Mouse (Mus musculus): ENCODE measurements around the gene Ccdc88b. TPM values are rescaled to one million over a fixed set of nuclear protein-coding genes. Genes with fewer than 3 reads are reported as not detected.

Ccdc88b gene
- polyA plus RNA-seq, 1 experiment from 2014 or later, result 0.51 TPM

DNA sequence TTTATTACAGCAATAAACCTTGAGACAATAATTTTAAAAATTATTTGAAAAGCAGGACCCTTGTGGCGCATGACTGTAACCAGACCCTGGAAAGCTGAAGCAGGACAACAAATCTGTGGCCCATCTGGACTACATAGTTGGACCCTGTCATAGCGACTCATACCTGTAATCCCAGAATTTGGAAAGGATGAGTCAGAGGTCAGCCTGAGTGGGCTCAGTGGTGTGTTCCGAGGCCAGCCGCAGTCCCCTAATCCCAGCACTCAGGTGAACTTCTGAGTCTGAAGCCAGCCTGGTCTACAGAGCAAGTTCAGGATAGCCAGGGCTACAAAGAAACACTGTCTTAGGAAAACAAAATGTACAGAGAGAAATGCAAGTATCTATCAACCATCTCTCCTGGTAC, 3.4 kb upstream of the Ccdc88b start:
- no peaks in the 10 kb centered on the region for H3K36me3 ChIP-seq (ENCODE audit: control insufficient read depth, insufficient read depth, low read length)
- H3K9me3 ChIP-seq (ENCODE audit: control insufficient read depth, low read length), result no peaks in the 10 kb centered on the region
- ATAC-seq (ENCODE audit: low FRiP score, low TSS enrichment), result no peak
- H3K27me3 ChIP-seq (ENCODE audit: control insufficient read depth, insufficient read depth, low read length), result no peaks in the 10 kb centered on the region
- 80% methylated on average over 4 of the region's 4 CpGs for WGBS
- H3K4me2 ChIP-seq (replicated peaks; ENCODE audit: low read depth, low read length), result no peak overlapping the region
- H3K9ac ChIP-seq (ENCODE audit: low read depth, low read length), result no peak overlapping the region
- no peak overlapping the region for H3K4me3 ChIP-seq (ENCODE audit: low read length)
- H3K27ac ChIP-seq (ENCODE audit: low read depth, low read length), result no peak overlapping the region
- no peaks in the 10 kb centered on the region for H3K4me1 ChIP-seq (ENCODE audit: control insufficient read depth, insufficient read depth, low read length)

DNA sequence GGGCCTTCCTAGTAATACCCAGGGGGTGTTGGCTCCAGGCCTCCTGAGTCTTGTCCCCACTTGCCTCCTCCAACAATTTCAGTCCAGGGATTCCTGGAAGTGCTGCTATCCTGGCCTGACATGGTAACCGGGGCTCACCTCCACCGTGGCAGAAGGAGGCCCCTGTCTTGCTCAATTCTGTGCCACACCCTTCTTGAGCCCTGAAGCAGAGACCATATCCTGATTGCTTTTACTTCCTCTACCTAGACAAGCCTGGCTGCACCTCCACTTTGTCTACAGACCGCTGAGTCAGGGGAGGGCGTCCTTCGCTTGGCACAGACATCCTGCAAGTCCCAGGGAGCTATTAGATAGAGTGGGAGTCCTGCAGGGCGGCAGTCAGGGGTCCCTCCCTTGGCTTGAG, 2.7 kb upstream of the Ccdc88b start:
- H3K4me3 ChIP-seq (ENCODE audit: low read length), result no peak overlapping the region
- H3K4me2 ChIP-seq (replicated peaks; ENCODE audit: low read depth, low read length), result no peak overlapping the region
- no peaks in the 10 kb centered on the region for H3K9me3 ChIP-seq (ENCODE audit: control insufficient read depth, low read length)
- WGBS, result 64% methylated on average over 6 of the region's 6 CpGs
- no peak for ATAC-seq (ENCODE audit: low FRiP score, low TSS enrichment)
- no peaks in the 10 kb centered on the region for H3K27me3 ChIP-seq (ENCODE audit: control insufficient read depth, insufficient read depth, low read length)
- H3K4me1 ChIP-seq (ENCODE audit: control insufficient read depth, insufficient read depth, low read length), result peaks cover 1% of the 10 kb centered on the region; the same call in 1 of the 2 replicates
- no peak overlapping the region for H3K27ac ChIP-seq (ENCODE audit: low read depth, low read length)
- no peaks in the 10 kb centered on the region for H3K36me3 ChIP-seq (ENCODE audit: control insufficient read depth, insufficient read depth, low read length)
- no peak overlapping the region for H3K9ac ChIP-seq (ENCODE audit: low read depth, low read length)

DNA sequence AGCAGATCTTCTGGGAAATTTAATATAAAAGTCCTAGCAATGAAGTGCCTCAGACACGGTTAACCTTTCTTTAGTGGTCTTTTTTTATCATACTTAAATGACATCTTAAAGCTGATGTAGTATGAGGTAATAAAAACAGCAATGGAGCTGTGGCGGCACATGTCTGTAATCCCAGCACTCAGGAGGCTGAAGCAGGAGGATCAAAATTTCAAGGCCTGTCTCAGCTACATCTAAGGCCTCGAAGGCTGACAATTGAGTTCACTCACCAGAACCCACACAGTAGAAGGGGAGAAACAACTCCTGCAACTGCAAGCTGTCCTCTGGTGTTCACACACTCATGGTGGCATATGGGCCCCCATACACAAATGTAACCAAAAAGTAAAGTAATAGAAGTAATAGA, 2.0 kb upstream of the Ccdc88b start:
- 88% methylated on average over 3 of the region's 3 CpGs for WGBS
- Histone ChIP-seq H3K4me1 (ENCODE audit: control insufficient read depth, insufficient read depth, low read length) (peaks cover 8% of the 10 kb centered on the region; the same call in 1 of the 2 replicates), H3K27me3 (ENCODE audit: control insufficient read depth, insufficient read depth, low read length) (no peaks in the 10 kb centered on the region), H3K4me2 (replicated peaks; ENCODE audit: low read depth, low read length) (no peak overlapping the region), H3K36me3 (ENCODE audit: control insufficient read depth, insufficient read depth, low read length) (no peaks in the 10 kb centered on the region), H3K4me3 (ENCODE audit: low read length) (no peak overlapping the region), H3K9me3 (ENCODE audit: control insufficient read depth, low read length) (no peaks in the 10 kb centered on the region), H3K27ac (ENCODE audit: low read depth, low read length) (no peak overlapping the region), H3K9ac (ENCODE audit: low read depth, low read length) (no peak overlapping the region)
- no peak for ATAC-seq (ENCODE audit: low FRiP score, low TSS enrichment)

DNA sequence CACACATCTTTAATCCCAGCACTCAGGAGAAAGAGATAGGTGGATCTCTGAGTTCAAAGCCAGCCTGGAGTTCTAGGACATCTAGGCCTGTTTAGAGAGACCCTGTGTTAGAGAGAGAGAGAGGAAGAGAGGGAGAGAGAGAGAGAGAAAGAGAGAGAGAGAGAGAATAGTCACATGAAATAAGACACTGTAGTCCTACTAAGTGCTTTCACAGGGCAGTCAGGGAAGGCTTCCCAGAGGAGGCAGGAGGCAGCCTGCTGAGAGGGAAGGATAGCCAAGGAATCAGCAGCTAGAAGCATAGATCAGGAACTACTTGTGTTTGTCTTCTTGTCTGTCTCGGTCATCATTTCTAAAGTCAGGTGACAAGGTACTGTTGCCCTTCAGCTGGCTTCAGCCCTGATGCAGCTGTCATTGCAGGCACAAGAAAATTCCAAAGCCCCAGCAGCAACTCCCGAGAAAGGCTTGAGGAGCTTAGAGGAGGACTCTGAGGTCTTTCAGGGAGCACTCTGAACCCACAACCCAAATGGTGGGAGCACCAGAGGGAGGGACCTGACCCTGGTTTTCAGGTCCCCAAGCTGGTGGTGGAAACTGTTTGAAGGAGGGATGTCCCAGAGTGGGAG, 1.1 kb upstream of the Ccdc88b start:
- peaks cover 8% of the 10 kb centered on the region; the same call in 1 of the 2 replicates for H3K4me1 ChIP-seq (ENCODE audit: control insufficient read depth, insufficient read depth, low read length)
- peaks cover 3% of the 10 kb centered on the region; the same call in 1 of the 2 replicates for H3K27me3 ChIP-seq (ENCODE audit: control insufficient read depth, insufficient read depth, low read length)
- no peak overlapping the region for H3K4me3 ChIP-seq (ENCODE audit: low read length)
- no peaks in the 10 kb centered on the region for H3K9me3 ChIP-seq (ENCODE audit: control insufficient read depth, low read length)
- no peak overlapping the region for H3K9ac ChIP-seq (ENCODE audit: low read depth, low read length)
- H3K4me2 ChIP-seq (replicated peaks; ENCODE audit: low read depth, low read length), result no peak overlapping the region
- H3K27ac ChIP-seq (ENCODE audit: low read depth, low read length), result no peak overlapping the region
- no peaks in the 10 kb centered on the region for H3K36me3 ChIP-seq (ENCODE audit: control insufficient read depth, insufficient read depth, low read length)
- no peak for ATAC-seq (ENCODE audit: low FRiP score, low TSS enrichment)
- 84% methylated on average over 2 of the region's 2 CpGs for WGBS

DNA sequence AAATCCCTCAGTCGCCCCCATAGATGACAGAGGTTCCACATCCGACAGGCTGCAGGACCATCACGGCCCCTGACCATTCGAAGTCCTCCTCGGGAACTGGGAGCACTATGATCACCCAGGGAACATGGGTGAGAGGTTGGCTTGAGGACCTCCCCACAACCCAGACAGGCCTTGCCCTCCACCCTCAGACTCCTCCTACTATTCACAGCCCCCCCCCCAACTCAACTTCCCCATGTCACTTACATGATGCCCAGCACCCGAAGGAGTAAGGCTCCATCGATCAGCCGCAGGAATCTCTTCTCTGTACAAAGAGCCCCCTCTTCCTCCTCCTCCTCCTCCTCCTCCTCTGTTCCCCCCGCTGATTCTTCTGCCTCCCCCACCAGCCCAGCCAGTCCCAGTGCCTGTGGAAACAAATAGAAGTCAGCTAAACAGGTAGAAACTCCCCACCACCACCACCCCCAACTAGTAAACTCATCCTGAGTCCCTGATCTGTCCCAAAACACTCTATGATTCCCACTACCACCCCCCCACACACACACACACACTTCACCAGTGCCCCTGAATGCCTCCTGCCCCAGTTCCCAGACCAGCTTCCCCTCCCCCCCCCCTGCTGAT, 513 bp downstream of the Ccdc88b start:
- no peak overlapping the region for H3K4me2 ChIP-seq (replicated peaks; ENCODE audit: low read depth, low read length)
- H3K36me3 ChIP-seq (ENCODE audit: control insufficient read depth, insufficient read depth, low read length), result no peaks in the 10 kb centered on the region
- H3K27me3 ChIP-seq (ENCODE audit: control insufficient read depth, insufficient read depth, low read length), result peaks cover 3% of the 10 kb centered on the region; the same call in 1 of the 2 replicates
- ATAC-seq (ENCODE audit: low FRiP score, low TSS enrichment), result no peak
- H3K27ac ChIP-seq (ENCODE audit: low read depth, low read length), result no peak overlapping the region
- H3K4me1 ChIP-seq (ENCODE audit: control insufficient read depth, insufficient read depth, low read length), result peaks cover 8% of the 10 kb centered on the region; the same call in 1 of the 2 replicates
- H3K9me3 ChIP-seq (ENCODE audit: control insufficient read depth, low read length), result no peaks in the 10 kb centered on the region
- H3K4me3 ChIP-seq (ENCODE audit: low read length), result no peak overlapping the region
- no peak overlapping the region for H3K9ac ChIP-seq (ENCODE audit: low read depth, low read length)
- 70% methylated on average over 9 of the region's 9 CpGs for WGBS

DNA sequence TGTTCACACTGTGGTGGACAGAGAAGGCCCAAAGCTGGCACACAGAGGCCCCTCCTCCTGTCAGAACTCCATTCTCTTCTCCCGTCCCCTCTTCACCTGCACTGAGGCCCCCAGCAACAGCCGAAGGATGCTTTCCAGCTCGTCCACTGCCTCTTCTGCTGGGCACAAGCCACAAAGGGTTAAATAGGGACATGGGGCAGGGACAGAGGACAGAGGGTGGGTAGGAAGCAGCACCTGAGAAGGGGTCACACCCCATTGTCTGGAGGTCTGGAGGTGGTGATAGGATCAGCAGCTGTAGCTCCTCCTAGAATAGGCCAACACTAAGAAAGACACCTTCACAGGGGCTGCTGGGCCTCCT, 1.0 kb downstream of the Ccdc88b start:
- H3K27me3 ChIP-seq (ENCODE audit: control insufficient read depth, insufficient read depth, low read length), result peaks cover 3% of the 10 kb centered on the region; the same call in 1 of the 2 replicates
- no peak for ATAC-seq (ENCODE audit: low FRiP score, low TSS enrichment)
- H3K4me1 ChIP-seq (ENCODE audit: control insufficient read depth, insufficient read depth, low read length), result peaks cover 8% of the 10 kb centered on the region; the same call in 1 of the 2 replicates
- no peaks in the 10 kb centered on the region for H3K9me3 ChIP-seq (ENCODE audit: control insufficient read depth, low read length)
- H3K36me3 ChIP-seq (ENCODE audit: control insufficient read depth, insufficient read depth, low read length), result no peaks in the 10 kb centered on the region
- WGBS, result 56% methylated on average over 3 of the region's 3 CpGs
- H3K9ac ChIP-seq (ENCODE audit: low read depth, low read length), result no peak overlapping the region
- H3K4me2 ChIP-seq (replicated peaks; ENCODE audit: low read depth, low read length), result no peak overlapping the region
- H3K4me3 ChIP-seq (ENCODE audit: low read length), result no peak overlapping the region
- no peak overlapping the region for H3K27ac ChIP-seq (ENCODE audit: low read depth, low read length)

DNA sequence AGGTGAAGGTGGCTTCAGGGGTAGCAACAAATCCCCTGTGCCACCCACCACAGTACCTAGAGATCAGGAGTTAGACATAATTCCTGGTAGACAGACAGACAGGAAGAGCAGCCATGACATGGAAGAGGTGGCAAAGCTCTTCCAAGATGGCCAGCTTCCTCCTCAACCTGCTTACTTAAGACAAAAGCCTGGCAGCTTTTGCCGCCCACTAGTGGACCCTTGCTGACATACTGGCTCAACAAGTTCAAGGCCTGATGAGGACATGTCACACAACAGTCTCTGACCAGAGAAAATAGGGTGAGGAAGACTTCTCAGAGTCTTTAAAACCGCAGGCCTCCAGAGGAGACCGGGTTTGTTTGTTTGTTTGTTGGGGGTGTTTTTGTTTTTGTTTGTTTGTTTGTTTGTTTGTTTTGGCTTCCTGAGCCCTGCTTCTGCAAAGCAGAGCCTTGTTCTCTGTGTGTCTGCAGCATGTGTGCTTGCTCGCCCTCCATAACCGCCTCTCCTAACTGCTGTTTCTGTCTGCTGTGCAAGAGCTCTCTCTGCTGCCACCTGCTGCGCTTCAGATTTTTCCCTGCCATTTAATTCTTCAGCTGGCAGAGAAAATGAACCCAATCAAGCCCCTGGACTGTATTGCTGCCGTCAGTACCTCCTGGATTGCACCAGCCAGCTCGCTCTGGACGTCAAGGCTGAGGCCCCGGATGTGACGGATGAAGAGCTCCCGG, 1.6 kb downstream of the Ccdc88b start:
- H3K27me3 ChIP-seq (ENCODE audit: control insufficient read depth, insufficient read depth, low read length), result peaks cover 3% of the 10 kb centered on the region; the same call in 1 of the 2 replicates

DNA sequence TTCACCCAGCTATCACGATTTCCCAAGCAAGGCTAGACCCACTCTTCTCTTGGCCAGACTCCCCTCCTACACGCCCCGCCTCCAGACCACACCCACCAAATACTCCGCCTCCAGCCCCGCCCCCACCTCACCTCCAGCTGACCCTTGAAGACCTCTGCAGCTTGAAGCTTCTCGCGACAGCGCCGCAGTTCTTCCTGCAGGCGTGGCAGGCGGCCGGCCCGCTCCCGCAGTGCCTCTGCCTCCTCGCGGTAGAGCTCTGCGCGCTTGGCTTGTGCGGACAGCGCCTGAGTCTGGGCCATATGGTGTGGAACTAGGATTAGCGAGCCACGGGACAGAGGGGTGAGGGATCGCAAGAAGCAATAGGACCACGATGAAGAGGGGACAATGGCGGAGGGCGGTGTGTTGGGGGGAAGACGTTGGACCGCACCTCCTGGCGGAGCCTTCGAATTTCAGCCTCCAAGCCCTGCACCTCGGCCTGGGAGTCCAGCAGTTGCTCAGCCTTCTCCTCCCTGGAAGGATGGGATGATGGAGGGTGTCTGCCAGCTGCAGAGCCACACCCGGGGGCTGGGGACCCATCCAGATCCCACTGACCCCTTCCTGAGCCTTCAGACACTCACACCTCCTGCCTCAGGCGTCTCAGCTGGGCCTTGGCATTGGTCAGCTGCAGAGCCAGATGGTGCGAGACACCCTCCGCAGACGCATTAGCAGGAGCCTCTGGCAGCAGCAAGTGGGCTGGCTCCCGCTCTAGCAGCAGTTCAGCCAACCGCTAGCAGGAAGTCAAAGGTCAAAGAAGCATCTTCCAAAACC, 2.6 kb downstream of the Ccdc88b start:
- Histone ChIP-seq H3K9me3 (ENCODE audit: control insufficient read depth, low read length) (no peaks in the 10 kb centered on the region), H3K9ac (ENCODE audit: low read depth, low read length) (0 out of 2 replicates have a peak overlapping the region, but pooled peaks have one; percentile 35), H3K4me1 (ENCODE audit: control insufficient read depth, insufficient read depth, low read length) (peaks cover 8% of the 10 kb centered on the region; the same call in 1 of the 2 replicates), H3K27me3 (ENCODE audit: control insufficient read depth, insufficient read depth, low read length) (peaks cover 4% of the 10 kb centered on the region), H3K27ac (ENCODE audit: low read depth, low read length) (no peak overlapping the region), H3K4me2 (replicated peaks; ENCODE audit: low read depth, low read length) (peak overlapping the region; percentile 38), H3K4me3 (ENCODE audit: low read length) (peak overlapping the region; percentile 18; the same call in 1 of the 2 replicates), H3K36me3 (ENCODE audit: control insufficient read depth, insufficient read depth, low read length) (no peaks in the 10 kb centered on the region)
- ATAC-seq (ENCODE audit: low FRiP score, low TSS enrichment), result peak; percentile 70
- WGBS, result 7% methylated on average over 38 of the region's 38 CpGs

More for the DNA sequence above, 1.6 kb downstream of the Ccdc88b start:
- H3K9ac ChIP-seq (ENCODE audit: low read depth, low read length), result no peak overlapping the region
- peaks cover 8% of the 10 kb centered on the region; the same call in 1 of the 2 replicates for H3K4me1 ChIP-seq (ENCODE audit: control insufficient read depth, insufficient read depth, low read length)
- WGBS, result 44% methylated on average over 12 of the region's 12 CpGs
- ATAC-seq (ENCODE audit: low FRiP score, low TSS enrichment), result no peak
- no peak overlapping the region for H3K4me2 ChIP-seq (replicated peaks; ENCODE audit: low read depth, low read length)
- no peak overlapping the region for H3K27ac ChIP-seq (ENCODE audit: low read depth, low read length)
- H3K36me3 ChIP-seq (ENCODE audit: control insufficient read depth, insufficient read depth, low read length), result no peaks in the 10 kb centered on the region
- H3K9me3 ChIP-seq (ENCODE audit: control insufficient read depth, low read length), result no peaks in the 10 kb centered on the region
- no peak overlapping the region for H3K4me3 ChIP-seq (ENCODE audit: low read length)

Data from kidney, embryonic 14.5 days (tissue).